Mouse (Mus musculus): Measurements from ENCODE around the gene 5830473C10Rik.

- TF ChIP-seq CTCF (IDR thresholded peaks at IDR 0.05; ENCODE audit: insufficient read depth, low read depth, low read length) (no peak), POLR2A (IDR thresholded peaks at IDR 0.05; ENCODE audit: insufficient read depth, low read depth, low read length) (no peak)
Measured at GRCm38 (mm10) chr5:90596155-90596554, 35.2 kb downstream of the 5830473C10Rik start.

Data from olfactory bulb, adult 2 months (tissue).